Mouse (Mus musculus) embryo, embryonic 11.5 days (tissue): ENCODE measurements around the gene Ttc34.
A peak's percentile ranks its signal among the peaks of the same experiment; 100 is the strongest.

Experiments used
- DNase-seq: peaks from one replicate; pipeline ENCODE4 v3.0.0-alpha.2; 2012; ENCODE audit warnings: low read depth, low spot score

Gene Ttc34

DNA sequence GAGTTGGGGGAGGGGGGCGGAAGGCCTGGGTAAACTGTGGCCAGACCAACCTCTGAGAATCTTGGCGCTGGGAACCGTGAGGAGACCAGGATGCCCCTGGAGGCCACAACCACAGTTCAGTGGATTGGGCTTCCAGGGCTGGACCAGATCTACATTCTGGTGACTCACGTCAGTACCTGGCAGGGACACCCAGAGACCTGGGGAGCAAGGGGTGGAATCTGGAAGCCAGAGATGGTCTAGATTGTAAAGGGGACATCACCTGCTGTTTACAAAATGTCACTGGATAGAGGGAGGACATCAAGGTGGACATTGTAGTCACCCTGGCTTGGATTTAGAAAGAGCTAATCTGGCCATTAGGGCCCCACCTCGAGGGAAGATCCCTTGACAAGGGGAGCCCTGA is 58.3 kb downstream of the Ttc34 start:
- no peak for DNase-seq

DNA sequence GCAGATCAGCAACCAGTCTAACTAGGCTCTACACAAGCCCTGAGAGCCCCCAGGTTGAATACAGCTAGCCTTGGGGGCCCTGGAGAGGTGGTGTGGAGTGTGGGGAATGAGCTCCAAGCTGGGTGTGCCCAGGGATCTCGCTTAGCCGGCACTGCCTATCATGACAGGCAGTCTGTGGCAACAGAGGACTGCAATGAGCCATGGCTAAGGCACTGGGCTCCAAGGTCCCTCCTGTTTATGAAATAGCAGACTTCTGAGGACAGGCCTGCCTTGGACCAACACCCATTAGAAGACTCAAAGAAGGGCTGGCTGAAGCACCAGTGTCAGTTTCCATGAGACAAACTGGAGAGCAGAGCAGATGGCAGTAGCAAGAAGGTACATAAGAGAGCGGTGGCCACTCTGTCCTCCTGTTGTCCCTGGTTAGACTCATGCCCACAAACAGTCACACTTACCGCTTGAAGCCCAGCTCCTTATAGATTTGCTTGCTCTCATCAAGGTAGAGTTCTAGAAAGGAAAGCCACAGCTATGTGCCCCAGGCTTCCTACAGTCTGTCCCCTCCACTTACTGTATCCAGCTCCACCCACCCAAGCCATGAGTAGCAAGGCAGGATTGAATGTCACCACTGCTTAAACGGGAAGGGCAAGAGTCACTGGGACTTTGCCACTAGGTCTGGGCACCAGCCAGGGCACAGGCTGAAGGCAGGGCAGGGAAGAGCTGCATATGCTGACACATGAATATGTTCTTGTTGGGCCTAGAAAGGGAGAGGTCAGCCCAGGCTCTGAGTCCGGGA is 60.6 kb downstream of the Ttc34 start:
- no peak for DNase-seq

DNA sequence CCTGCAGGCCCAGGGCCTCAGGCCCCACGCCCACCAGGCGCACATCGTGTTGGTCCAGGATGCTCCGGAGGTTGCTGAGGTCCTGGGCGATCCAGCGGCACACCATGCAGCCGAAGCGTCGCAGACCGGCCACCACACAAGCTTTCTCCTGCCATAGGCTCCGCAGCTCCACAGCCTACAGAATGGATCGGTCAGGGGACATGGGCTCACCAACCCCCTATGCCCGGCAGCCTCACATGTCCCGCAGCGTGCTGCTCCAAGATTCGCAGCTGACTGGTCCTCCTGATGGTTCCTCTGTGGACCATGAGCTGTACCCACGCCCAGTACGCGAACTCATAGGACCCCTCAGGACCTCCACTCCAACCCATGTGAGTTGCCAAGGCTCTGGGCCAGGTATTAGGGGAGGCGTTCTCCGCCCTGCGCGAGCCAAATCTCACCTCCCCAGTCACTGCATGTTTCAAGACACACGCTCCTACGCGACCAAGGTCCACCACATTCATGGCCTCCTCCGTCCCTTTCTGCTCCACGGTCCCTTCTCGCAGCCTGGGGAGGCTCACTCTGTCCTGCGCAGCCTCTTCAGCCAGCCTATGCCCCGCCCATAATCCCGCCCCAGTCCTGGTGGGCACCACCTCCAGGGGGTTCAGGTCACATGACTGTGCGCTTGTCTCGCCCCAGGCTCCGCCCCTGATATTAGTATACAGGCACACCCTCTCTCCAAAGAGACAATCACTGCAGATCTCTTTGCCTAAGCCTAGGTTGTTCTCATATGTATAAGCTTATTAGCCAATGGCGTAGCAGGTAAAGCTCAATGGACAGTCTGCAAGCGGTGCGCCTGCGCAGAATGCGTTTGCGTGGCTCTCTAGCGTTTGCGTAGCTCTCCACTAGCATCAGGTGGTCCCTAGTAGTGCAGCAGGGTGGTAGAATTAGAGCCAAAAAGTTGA is 61.5 kb downstream of the Ttc34 start, which contains the start of gene Fam213b:
Gene Fam213b, minus strand, starts transcription at position 630 of the 941 bp plus-strand sequence.
- DNase-seq, result peak; percentile 88

DNA sequence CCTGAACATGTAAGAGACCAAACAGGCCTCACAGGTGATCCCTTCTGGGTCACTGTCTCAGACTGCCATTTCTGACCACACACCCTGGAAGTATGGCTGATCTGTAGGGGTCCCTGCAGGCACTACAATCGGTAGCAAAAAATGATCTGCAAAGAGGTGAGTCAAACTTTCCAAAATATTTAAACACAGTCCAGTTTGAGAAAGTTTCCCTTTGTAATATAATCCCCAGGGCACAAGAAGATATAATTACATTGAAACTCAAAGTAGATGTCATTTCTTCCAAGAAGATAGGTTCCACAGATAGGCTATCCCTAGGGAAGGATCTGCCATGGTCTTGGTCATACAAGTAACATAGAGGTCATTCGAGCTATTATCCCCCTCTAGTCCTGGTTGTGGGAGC is 65.1 kb downstream of the Ttc34 start:
- no peak for DNase-seq

DNA sequence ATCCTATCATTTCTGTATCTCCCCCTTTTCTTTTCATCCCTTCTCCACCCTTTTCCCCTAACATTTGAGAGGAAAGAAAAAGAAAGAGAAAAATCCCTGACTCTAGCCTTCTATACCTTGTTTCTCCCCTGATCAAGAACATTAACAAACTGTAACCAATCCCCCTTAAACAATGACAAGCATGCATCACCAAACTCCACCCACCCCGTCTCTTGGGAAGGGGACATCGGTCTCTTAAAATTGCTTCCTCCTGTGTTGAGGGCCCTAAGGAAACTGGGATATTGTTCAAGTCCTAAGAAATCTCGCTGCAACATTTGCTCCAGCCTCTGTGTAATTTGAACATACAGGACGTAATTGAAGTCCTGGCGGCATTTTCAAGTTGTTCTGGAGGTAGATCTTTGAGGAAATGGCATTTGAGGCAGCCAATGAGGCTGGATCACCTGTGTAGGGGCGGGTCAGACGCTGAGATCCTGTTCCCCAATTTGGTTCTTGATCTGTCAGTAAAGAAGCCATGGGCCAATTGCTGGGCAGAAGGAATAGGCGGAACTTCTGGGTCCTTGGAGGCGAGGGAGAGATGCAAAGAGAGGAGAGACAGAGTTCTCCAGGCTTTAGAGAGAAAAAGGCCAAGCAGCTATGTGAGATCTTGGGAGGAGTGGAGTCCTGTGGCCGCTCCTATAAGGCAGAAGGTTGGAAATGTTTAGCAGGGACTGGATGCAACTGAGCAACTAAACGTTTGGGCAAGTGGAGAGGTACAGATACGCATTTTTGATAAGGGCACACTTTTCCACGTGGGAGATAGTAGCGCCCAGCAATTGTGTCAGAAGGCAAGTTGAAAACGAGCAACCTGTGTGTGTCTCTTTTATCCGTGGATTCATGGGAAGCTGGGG is 67.2 kb downstream of the Ttc34 start:
- peak; percentile 79 for DNase-seq

DNA sequence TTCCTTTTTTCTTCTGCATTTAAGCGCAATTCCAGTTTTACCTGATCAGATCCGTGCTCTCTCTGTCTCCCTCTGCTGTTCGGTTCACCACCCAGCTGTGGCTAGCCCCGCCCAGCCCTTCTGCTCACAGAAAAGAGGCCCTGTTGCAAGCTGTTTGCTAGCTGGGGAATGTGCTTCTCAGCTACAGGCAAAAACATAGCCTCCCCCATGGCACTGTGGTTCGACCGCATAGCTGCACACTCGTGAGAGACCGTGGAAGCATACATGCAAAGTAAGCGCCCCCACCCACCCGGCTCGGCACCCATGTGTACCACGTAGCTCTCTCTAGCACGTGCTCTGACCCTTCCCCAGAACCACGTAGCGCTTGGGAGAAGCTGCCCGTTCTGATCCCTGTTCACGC is 70.6 kb downstream of the Ttc34 start:
- peak; percentile 61 for DNase-seq

DNA sequence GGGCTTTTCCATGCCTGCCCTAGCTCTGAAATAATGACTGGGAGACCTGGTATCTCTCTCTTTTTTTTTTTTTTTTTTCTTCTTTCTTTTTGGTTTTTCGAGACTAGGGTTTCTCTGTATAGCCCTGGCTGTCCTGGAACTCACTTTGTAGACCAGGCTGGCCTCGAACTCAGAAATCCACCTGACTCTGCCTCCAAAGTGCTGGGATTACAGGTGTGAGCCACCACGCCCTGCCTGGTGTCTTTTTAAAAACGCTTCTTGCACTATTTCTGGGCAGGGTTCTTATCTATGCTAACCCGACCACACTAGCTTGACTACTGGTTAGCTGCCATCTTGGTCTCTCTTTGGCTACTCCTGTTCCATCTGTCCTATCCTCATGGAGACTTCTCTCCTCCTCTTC is 71.2 kb downstream of the Ttc34 start:
- DNase-seq, result no peak

DNA sequence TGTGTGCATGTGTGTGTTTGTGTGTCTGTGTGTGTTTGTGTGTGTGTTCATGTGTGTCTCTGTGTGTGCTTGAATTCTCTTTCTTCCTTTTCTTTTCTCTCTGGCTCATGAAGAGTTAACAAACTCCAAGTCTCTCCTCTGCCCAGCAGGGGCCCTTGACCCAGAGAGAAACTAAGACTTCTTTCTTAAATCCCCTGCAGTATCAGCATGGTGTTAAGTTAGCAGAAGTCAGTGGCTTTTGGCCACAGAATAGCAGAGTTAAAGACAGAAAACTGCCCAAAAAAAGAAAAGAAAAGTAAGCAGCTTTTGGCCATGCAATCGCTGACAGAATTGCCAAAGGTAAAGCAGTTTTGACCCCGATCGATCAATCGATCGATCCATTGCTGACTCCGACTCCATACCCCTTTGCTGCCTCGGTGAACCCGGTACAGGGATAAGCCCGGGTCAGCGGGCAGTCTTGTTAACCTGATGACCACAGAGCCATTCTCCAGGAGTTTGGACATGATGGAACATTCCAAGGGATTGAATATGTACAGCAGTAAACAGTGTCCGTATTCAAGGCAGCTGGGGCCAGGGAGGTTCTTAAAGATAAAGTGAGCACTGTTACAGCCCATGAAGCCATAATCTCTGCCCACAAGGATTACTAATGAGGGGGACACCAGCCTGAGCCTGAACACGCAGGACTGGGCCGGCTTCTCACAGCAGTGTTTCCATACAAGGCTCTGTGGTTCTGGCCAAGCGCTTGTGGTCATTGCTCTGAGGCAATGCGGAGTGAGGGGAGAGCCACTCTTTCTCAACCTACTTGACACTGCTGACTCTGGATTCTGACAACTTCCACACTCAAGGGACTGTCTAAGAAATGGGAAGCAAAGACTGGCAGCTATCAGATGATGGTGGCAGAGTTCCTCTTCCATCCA is 73.6 kb downstream of the Ttc34 start:
- DNase-seq, result no peak

DNA sequence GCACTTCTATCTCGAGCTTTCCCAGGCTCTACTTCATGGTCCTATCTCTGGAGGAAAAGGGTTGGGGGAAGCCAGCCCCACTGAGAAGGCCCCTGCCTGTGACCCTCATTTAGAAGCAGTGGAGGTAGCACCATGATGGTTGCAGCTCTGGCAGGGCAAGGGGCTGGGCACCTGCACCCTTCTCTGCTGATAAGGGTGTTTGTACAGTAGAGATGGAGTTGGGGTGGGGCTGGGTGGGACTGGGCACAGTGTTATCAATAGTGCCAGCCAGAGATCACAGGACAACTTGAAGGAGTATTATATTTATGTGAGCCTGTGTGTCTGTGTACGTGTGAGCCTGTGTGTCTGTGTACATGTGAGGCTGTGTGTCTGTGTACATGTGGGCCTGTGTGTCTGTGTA is 74.4 kb downstream of the Ttc34 start:
- DNase-seq, result no peak

DNA sequence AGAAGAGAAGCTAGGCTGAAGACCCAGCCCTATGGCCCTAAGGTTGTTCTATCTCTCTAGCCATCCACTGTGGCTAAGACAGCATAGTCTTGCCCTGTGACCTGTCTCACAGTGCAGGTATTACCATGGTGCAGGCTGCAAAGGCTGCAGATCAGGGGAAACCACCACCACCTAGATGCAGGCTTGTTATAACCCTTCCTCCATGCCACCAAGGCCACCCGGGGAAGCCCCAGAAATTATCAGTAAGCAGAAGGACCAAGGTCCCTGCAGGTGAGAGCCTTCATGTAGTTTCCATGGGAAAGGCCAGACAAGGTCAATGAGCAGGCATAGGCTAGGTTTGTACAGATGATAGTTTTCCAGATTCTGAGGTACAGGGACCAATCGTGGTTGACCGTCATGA is 76.6 kb downstream of the Ttc34 start:
- DNase-seq, result no peak

DNA sequence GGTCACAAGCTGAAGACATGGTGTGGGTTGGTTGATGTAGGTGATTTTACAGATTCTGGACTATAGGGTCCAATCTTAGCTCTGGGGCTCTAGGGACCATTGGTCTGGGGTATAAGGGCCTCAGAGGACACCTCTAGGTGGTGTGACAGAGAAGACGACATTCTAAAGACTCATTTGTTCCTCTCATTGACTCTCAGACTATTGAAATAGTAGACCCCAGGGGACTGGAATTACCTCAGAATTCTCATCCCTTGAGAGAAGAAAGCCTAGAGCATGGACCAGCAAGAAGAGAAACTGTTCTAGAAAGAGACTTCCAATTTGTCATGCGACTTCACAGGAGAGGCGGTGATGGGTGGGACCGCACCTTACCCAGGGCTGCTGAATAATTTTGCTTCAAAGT is 77.0 kb downstream of the Ttc34 start:
- DNase-seq, result no peak

DNA sequence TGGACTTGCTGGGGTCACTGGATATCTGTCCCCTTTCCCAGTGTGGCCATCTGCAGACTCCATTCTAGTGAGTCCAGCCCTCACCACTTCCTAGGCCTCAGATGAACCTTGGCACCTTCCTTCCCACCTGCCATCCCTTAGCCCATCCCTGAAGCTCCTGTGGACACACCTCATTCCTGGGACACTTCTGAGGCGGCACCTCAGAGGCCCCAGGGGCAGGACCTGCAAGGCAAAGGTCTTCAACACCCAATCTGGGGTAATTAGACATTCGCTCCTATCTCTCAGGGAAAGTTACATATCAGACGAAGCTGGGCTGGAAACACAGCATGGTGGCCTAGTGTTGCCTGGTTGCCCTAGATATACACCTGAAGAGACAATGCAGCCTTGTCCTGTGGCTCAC is 77.4 kb downstream of the Ttc34 start:
- no peak for DNase-seq

DNA sequence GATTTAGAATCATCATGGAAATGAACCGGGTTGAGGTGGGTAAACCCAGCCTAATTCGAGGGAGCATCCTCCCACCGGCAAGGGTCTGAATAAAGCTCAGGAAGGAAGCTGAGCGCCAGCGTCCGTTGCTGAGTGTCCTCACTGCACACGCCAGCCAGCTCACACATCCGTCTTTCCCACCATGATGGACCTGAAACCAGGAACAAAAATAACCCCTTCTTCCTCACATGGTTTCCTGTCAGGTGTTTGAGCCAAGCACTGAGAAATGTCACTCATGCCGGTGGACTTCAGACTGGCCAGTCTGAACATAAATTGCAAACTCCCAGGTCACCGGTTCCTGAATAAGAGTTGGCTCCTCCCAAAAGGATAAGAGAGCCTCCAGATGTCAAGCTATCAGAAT is 78.0 kb downstream of the Ttc34 start:
- DNase-seq, result no peak

DNA sequence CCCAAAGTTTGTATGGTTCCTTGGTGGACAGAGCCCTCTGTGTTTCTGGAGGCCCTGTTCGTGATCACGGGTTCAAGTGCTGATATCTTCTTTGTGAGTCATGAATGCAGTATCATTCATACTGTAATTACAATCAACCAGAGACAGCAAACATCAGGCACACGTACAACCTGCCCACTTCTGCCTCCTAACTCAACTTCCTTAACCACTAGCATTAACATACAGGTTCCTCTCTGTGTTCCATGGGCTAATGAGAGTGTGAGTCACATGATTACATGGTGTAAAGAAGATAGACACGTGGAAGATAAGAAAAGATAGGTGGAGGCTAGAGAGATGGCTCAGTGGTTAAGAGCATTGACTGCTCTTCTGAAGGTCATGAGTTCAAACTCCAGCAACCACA is 79.4 kb downstream of the Ttc34 start:
- no peak for DNase-seq
